Mouse (Mus musculus): Measurements from ENCODE around the gene Naa15.

GRCm38 (mm10) chr3:51412457-51412856 is 2.5 kb upstream of the Naa15 start:
- TF ChIP-seq CTCF (IDR thresholded peaks at IDR 0.05; ENCODE audit: low read depth) (no peak), EP300 (IDR thresholded peaks at IDR 0.05; ENCODE audit: low read depth) (no peak)

Measured in liver, embryonic 14.5 days (tissue).